Mouse (Mus musculus) adrenal gland, postnatal 25 days (tissue): ENCODE data around the gene Timm23. TPM values are rescaled to one million over a fixed set of nuclear protein-coding genes. Genes with fewer than 3 reads are reported as not detected.

Source experiments
- DNase-seq: peaks from one replicate; pipeline ENCODE4 v3.0.0; 2021; ENCODE audit warnings: mixed read lengths
- total RNA-seq: library from RNA; stranded (reverse); gene quantifications from 2 replicates; pipeline ENCODE4 v1.2.3, GENCODE M21; 2021

Timm23 gene
- total RNA-seq, 1 experiment from 2014 or later: 121 TPM

DNA sequence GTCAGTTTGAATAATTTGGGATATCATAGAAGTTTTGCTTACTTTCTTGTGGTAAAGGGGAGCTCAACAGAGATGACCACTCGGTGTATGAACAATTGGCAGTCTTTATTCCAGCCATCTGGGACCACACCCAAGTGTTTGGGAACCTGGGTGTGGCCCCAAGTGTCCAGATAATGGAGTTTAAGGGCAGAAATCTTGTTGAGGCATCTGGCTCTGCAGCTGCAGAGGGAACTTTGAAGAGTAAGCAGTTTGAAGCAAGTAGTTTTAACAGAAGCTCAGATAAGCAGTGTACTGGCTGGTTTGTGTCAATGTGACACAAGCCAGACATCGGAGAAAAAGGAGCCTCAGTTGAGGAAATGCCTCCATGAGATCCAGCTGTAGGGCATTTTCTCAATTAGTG, 67.4 kb downstream of the Timm23 start:
- DNase-seq: no peak

DNA sequence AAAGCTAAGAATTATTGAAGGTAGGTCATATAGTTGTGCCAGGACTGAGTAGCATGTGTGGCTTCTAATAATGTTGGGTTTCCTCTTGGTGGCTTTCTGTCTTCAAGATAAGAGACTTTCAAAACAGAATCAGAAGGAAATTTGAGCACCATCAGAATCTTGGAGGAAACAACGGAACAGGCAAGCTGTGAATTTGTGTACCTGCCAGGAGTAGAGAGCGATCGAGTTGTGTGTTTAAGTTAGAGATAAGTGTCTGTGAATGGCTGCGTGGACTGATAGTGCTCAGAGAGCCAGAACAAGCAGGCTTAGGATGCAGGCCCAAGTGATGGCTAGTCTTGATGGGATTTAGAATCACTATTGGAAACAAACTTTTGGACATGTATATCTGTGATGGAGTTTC, 69.9 kb downstream of the Timm23 start:
- DNase-seq: no peak

Other genes starting within 250 kb of the Timm23 start
- 4.3 and 4.6 TPM in 2 replicates for gene Galnt15, start 172.9 kb downstream of the Timm23 start, total RNA-seq
- gene Oxnad1, start 116.5 kb downstream of the Timm23 start, total RNA-seq: 37.6 and 51.6 TPM in 2 replicates
- 54.5 and 69.4 TPM in 2 replicates for gene Dph3, start 116.2 kb downstream of the Timm23 start, total RNA-seq
- gene Msmb, start 59.9 kb downstream of the Timm23 start, total RNA-seq: not detected in 2 replicates
- gene Ncoa4, start 42.0 kb downstream of the Timm23 start, total RNA-seq: 151 and 193 TPM in 2 replicates
- gene Parg, start 51 bp upstream of the Timm23 start, total RNA-seq: 73.1 and 75.6 TPM in 2 replicates
- 7.5 and 9.4 TPM in 2 replicates for gene Ogdhl, start 120.1 kb upstream of the Timm23 start, total RNA-seq
- not detected in 2 replicates for gene 1700024G13Rik, start 186.5 kb upstream of the Timm23 start, total RNA-seq